Mouse (Mus musculus): ENCODE results near the gene Hs2st1. TPM values are rescaled to one million over a fixed set of nuclear protein-coding genes. Genes with fewer than 3 reads are reported as not detected.

Gene Hs2st1
- polyA plus RNA-seq, 1 experiment from 2014 or later = 12.8 TPM

- no peak for ATAC-seq (ENCODE audit: insufficient read depth, low FRiP score, low read depth)
- H3K4me1 ChIP-seq = no peaks in the 10 kb centered on the region
- 74% methylated on average over 4 of the region's 4 CpGs for WGBS
Observed at GRCm38 (mm10) chr3:144425041-144425448, 144.9 kb downstream of the Hs2st1 start.

GRCm38 (mm10) chr3:144421404-144422180 lies 148.4 kb downstream of the Hs2st1 start:
- no peak overlapping the region for H3K4me3 ChIP-seq (replicated peaks)
- no peaks in the 10 kb centered on the region for H3K27me3 ChIP-seq (replicated peaks)
- no peaks in the 10 kb centered on the region; the same call in 1 of the 2 replicates for H3K36me3 ChIP-seq
- H3K27ac ChIP-seq = no peak overlapping the region
- H3K4me2 ChIP-seq = no peak overlapping the region
- 56% methylated on average over 7 of the region's 7 CpGs for WGBS
- H3K9ac ChIP-seq = no peak overlapping the region
- no peaks in the 10 kb centered on the region for H3K9me3 ChIP-seq
- no peaks in the 10 kb centered on the region for H3K4me1 ChIP-seq
- no peak for ATAC-seq (ENCODE audit: insufficient read depth, low FRiP score, low read depth)

More at GRCm38 (mm10) chr3:144425041-144425448, 144.9 kb downstream of the Hs2st1 start:
- Histone ChIP-seq H3K9me3 (no peaks in the 10 kb centered on the region), H3K4me3 (replicated peaks) (no peak overlapping the region), H3K9ac (no peak overlapping the region), H3K27me3 (replicated peaks) (no peaks in the 10 kb centered on the region), H3K4me2 (no peak overlapping the region), H3K36me3 (peaks cover under 1% of the 10 kb centered on the region), H3K27ac (0 out of 2 replicates have a peak overlapping the region, but pooled peaks have one; percentile 26)

DNA sequence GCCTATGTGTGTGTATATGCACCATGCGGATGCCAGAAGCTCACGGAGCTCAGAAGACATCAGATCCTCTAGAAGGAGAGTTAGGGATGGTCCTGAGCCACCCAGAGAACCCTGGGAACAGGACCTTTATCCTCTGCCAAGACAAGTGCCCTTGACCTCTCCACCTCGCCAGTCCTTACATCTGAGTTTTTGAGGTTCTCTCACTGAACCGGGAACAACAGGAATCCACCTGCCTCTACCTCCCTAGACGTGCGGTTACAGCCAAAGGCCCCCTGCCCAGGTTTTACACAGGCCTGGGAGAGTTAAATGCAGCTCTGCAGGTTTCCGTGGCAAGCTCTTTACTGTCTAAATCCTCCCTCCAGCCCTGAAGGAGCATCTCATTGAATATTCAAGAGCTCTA lies 156.2 kb downstream of the Hs2st1 start:
- H3K9me3 ChIP-seq = no peaks in the 10 kb centered on the region
- H3K27me3 ChIP-seq (replicated peaks) = no peaks in the 10 kb centered on the region
- no peak overlapping the region for H3K4me2 ChIP-seq
- no peak overlapping the region for H3K4me3 ChIP-seq (replicated peaks)
- no peak for ATAC-seq (ENCODE audit: insufficient read depth, low FRiP score, low read depth)
- H3K4me1 ChIP-seq = peaks cover 9% of the 10 kb centered on the region
- H3K9ac ChIP-seq = no peak overlapping the region
- H3K36me3 ChIP-seq = no peaks in the 10 kb centered on the region
- 79% methylated on average over 7 of the region's 7 CpGs for WGBS
- H3K27ac ChIP-seq = no peak overlapping the region

DNA sequence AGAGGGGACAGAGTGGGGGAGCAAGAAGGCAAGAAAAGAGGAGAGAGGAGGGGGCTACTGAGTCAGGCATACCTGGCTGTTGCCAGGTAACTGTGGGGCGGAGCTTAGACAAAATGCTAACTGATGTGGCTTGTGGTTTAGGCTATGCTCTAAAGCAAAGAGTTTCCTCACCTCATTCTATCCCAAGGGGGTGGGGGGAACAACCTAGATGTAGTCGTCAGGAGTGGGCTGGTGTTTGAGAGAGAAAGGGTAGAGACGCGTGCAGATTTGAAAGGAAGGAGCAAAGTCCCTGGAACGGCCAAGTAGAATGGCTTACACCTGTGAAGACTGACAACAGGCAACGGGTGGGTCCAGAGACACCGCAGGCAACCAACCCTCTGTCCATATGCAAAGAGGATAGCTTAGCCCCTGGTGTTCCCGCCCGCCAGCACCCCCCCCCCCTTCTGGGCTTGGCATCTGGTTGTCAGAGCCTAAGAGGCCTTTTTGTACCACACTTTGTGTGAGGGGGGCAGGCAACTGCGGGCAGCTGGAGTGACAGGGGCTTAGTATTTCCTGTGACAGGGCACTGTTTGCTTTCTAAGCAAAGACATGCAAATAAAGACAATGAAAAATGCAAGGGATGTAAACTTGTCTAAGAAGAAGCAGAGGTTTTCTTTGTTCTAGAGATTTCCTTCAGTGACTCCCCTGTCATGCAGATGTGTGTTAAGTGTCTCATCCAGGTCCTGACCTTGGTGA lies 157.3 kb downstream of the Hs2st1 start:
- 10% methylated on average over 10 of the region's 10 CpGs for WGBS
- Histone ChIP-seq H3K36me3 (no peaks in the 10 kb centered on the region), H3K9ac (no peak overlapping the region)

DNA sequence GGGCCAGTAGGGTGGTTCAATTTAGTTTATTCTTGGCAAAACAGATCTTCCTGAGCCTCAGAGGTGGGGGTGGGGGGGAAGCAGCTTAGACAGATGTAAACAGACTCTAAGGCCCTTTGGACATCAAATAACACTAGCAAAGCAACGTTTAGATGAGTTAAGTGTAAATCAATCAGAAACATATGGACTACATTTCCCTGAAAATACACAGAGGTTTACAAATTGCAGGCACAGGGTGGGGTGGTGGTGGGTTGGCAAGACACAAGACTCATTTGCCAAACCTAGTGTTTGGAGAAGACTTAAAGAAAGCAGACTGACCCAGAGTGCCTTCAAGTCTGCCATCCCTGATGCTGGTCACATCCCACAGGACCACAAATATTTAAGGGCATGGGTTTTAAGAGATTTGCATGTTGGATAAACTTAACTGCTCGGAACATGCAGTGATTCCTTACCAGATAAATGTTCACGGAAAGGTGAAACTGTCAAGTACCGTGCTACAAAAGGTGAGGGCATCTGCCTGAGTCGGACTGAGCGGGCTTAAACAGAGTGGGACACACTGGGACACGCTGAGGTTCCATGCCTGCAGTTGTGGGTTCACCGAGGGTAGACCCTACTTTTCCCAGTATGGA lies 158.2 kb downstream of the Hs2st1 start:
- no peak for ATAC-seq (ENCODE audit: insufficient read depth, low FRiP score, low read depth)
- peaks cover 9% of the 10 kb centered on the region for H3K4me1 ChIP-seq
- H3K9ac ChIP-seq = no peak overlapping the region
- H3K4me2 ChIP-seq = no peak overlapping the region
- H3K27ac ChIP-seq = no peak overlapping the region
- no peaks in the 10 kb centered on the region for H3K27me3 ChIP-seq (replicated peaks)
- WGBS = 18% methylated on average over 8 of the region's 8 CpGs
- no peaks in the 10 kb centered on the region for H3K9me3 ChIP-seq
- no peaks in the 10 kb centered on the region for H3K36me3 ChIP-seq
- H3K4me3 ChIP-seq (replicated peaks) = no peak overlapping the region

More for the DNA sequence above, 157.3 kb downstream of the Hs2st1 start:
- Histone ChIP-seq H3K27ac (no peak overlapping the region), H3K9me3 (no peaks in the 10 kb centered on the region), H3K27me3 (replicated peaks) (no peaks in the 10 kb centered on the region), H3K4me1 (peaks cover 9% of the 10 kb centered on the region), H3K4me2 (0 out of 2 replicates have a peak overlapping the region, but pooled peaks have one; percentile 5), H3K4me3 (replicated peaks) (no peak overlapping the region)
- ATAC-seq (ENCODE audit: insufficient read depth, low FRiP score, low read depth) = no peak

- H3K27me3 ChIP-seq (replicated peaks) = no peaks in the 10 kb centered on the region
- WGBS = 34% methylated on average over 5 of the region's 5 CpGs
- no peak overlapping the region for H3K4me2 ChIP-seq
- H3K4me3 ChIP-seq (replicated peaks) = no peak overlapping the region
- H3K36me3 ChIP-seq = no peaks in the 10 kb centered on the region
- no peaks in the 10 kb centered on the region for H3K9me3 ChIP-seq
- peaks cover 9% of the 10 kb centered on the region for H3K4me1 ChIP-seq
- H3K27ac ChIP-seq = no peak overlapping the region
- no peak for ATAC-seq (ENCODE audit: insufficient read depth, low FRiP score, low read depth)
- no peak overlapping the region for H3K9ac ChIP-seq
Observed at GRCm38 (mm10) chr3:144411051-144411542, 158.9 kb downstream of the Hs2st1 start.

- Histone ChIP-seq H3K9me3 (no peaks in the 10 kb centered on the region), H3K4me2 (no peak overlapping the region), H3K4me1 (peaks cover 9% of the 10 kb centered on the region), H3K4me3 (replicated peaks) (no peak overlapping the region), H3K36me3 (no peaks in the 10 kb centered on the region), H3K27me3 (replicated peaks) (no peaks in the 10 kb centered on the region), H3K9ac (no peak overlapping the region), H3K27ac (no peak overlapping the region)
- 93% methylated on average over 1 of the region's 1 CpGs for WGBS
- ATAC-seq (ENCODE audit: insufficient read depth, low FRiP score, low read depth) = no peak
Observed at GRCm38 (mm10) chr3:144408953-144409352, 161.0 kb downstream of the Hs2st1 start.

GRCm38 (mm10) chr3:144405331-144405730 lies 164.7 kb downstream of the Hs2st1 start:
- ATAC-seq (ENCODE audit: insufficient read depth, low FRiP score, low read depth) = no peak
- Histone ChIP-seq H3K27ac (no peak overlapping the region), H3K9ac (no peak overlapping the region), H3K9me3 (no peaks in the 10 kb centered on the region), H3K4me1 (peaks cover 9% of the 10 kb centered on the region; the same call in 1 of the 2 replicates), H3K27me3 (replicated peaks) (no peaks in the 10 kb centered on the region), H3K4me3 (replicated peaks) (no peak overlapping the region), H3K4me2 (no peak overlapping the region), H3K36me3 (no peaks in the 10 kb centered on the region)
- WGBS = 69% methylated on average over 11 of the region's 11 CpGs

DNA sequence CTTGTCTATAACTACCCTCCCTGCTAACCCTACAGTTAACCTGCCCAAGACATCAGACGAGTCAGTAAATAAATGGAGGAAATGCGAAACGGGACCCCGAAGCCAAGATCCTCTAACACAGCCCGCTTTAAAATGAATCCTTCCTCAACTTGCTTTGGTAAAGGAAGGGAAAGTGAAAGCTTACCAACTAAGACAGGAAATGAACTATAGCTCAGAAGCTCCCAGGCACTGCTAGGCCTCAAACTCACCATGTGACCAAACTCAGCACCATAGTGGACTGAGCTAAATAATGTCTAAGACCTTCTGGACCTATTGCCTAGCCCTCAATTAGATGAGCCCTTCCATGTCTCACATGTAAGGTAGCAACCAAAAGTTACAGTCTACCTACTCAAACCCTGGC lies 168.7 kb downstream of the Hs2st1 start:
- Histone ChIP-seq H3K4me2 (no peak overlapping the region), H3K27me3 (replicated peaks) (no peaks in the 10 kb centered on the region), H3K36me3 (no peaks in the 10 kb centered on the region), H3K9ac (no peak overlapping the region), H3K27ac (no peak overlapping the region), H3K4me1 (peaks cover 13% of the 10 kb centered on the region; the same call in 1 of the 2 replicates), H3K4me3 (replicated peaks) (no peak overlapping the region), H3K9me3 (no peaks in the 10 kb centered on the region)
- no peak for ATAC-seq (ENCODE audit: insufficient read depth, low FRiP score, low read depth)
- 65% methylated on average over 5 of the region's 5 CpGs for WGBS

DNA sequence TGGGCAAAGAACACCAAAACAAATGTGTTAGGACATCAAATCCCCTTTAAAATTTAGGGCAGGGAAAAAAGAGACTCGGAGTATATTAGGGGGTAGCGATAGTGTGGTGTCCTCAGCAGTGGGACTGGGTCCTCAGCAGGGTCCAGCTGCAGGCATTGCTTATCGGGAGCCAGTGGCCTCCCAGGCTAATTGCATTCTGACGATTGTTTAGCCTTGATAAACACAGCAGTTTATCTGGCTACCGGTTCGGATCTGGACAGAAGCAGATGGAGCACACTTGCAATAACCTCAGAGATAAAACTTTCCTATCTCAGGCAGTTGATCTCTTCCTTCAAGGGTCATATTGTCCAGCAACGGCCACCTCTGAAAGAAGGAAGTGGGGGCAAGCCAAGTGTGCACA lies 169.1 kb downstream of the Hs2st1 start:
- Histone ChIP-seq H3K27ac (no peak overlapping the region), H3K4me1 (peaks cover 13% of the 10 kb centered on the region; the same call in 1 of the 2 replicates), H3K4me3 (replicated peaks) (no peak overlapping the region), H3K4me2 (no peak overlapping the region), H3K36me3 (no peaks in the 10 kb centered on the region), H3K9ac (no peak overlapping the region), H3K9me3 (no peaks in the 10 kb centered on the region), H3K27me3 (replicated peaks) (no peaks in the 10 kb centered on the region)
- WGBS = 37% methylated on average over 7 of the region's 7 CpGs
- no peak for ATAC-seq (ENCODE audit: insufficient read depth, low FRiP score, low read depth)

- no peak for ATAC-seq (ENCODE audit: insufficient read depth, low FRiP score, low read depth)
- 60% methylated on average over 8 of the region's 8 CpGs for WGBS
- H3K4me1 ChIP-seq = peaks cover 13% of the 10 kb centered on the region; the same call in 1 of the 2 replicates
- H3K27ac ChIP-seq = no peak overlapping the region
- H3K36me3 ChIP-seq = no peaks in the 10 kb centered on the region
- no peaks in the 10 kb centered on the region for H3K9me3 ChIP-seq
- H3K4me3 ChIP-seq (replicated peaks) = no peak overlapping the region
- H3K9ac ChIP-seq = no peak overlapping the region
- no peaks in the 10 kb centered on the region for H3K27me3 ChIP-seq (replicated peaks)
- H3K4me2 ChIP-seq = no peak overlapping the region
Observed at GRCm38 (mm10) chr3:144400374-144400773, 169.6 kb downstream of the Hs2st1 start.

All from stomach, embryonic 15.5 days (tissue).